Mouse (Mus musculus) adrenal gland, postnatal 14 days (tissue): ENCODE measurements around the gene Hipk2. TPM values are rescaled to one million over a fixed set of nuclear protein-coding genes. Genes with fewer than 3 reads are reported as not detected.
A peak's percentile ranks its signal among the peaks of the same experiment; 100 is the strongest.

Experiments used
- DNase-seq: peaks from one replicate; pipeline ENCODE4 v3.0.0; 2021; ENCODE audit warnings: mixed read lengths
- total RNA-seq: library from RNA; stranded (reverse); gene quantifications from 2 replicates; pipeline ENCODE4 v1.2.3, GENCODE M21; 2021

Hipk2 gene
- total RNA-seq, 1 experiment from 2014 or later = 104 TPM

DNA sequence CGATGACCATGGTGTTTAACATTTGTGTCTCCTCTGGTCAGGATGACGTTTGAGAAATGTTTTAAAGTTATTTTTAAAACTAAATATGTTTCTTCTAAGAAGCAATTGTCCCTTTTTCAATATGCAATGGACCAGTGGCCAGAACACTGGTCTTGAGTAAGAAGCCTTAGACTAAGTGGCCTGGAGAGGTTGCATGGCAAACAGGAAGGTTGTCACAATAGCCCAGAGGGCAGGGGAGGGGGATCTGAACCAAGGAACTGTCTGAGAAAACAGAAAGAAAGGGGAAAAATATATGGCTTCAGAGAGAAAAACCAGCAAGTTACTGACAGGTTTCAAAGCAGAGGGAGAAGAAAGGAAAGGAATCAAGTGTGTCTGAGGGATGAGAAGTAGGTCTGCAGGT lies 47.8 kb downstream of the Hipk2 start:
- no peak for DNase-seq

DNA sequence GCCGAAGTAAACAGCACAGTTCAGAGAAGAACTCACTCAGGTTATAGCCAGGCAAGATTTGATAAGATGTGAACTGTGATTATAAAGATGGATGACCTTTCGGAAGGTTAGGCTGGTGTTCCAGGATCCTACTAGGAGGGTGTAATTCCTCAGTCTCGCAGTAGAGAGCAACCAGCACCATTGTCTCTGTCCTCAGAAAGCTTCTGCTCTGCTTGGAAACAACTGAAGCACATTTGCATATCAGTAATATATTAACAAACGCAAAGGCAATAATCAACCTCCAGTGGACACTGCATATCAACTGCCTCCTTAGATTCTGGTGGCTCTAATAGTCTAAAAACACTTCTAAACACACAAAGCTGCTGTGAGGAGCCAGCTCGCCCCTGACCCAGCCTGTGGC lies 48.5 kb downstream of the Hipk2 start:
- DNase-seq = no peak

DNA sequence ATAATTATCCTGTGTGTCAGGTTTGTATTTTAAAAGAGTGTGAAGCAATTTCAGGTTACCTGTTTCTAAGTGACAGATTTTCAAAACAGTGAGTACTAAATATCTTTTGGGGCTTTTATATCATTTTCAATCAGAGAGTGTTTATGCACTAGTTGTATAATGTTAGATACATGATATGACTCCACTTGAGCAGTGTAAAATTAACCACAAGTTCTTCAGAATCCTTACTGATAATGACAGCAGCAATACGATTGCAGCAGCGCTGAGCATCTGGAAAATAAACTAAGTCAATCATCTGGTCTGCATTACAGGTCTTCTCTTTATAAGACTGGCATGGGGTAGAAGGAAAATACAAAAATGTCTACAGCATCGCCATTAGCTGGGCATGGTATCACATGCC lies 49.1 kb downstream of the Hipk2 start:
- DNase-seq = no peak

DNA sequence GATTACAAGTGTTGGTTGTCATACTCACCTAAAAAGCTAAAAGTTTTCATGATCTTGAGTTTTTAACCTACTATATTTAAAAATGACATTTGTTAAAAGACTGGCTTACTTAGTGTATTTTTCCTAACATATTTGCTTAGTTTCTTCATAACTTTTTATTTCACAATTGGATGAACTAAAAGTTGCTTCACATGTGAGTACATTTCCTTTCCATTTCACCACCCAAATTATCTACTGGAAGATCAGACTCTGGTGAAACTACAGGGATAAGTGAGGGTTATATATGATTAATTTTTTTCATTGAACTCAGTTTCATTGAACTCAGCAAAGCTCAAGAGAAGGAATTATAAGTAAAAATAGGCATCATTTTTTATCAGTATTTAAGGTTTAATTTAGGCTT lies 50.1 kb downstream of the Hipk2 start:
- DNase-seq = no peak

- peak; percentile 54 for DNase-seq
Measured at GRCm38 (mm10) chr6:38823827-38824226, 52.1 kb downstream of the Hipk2 start.

DNA sequence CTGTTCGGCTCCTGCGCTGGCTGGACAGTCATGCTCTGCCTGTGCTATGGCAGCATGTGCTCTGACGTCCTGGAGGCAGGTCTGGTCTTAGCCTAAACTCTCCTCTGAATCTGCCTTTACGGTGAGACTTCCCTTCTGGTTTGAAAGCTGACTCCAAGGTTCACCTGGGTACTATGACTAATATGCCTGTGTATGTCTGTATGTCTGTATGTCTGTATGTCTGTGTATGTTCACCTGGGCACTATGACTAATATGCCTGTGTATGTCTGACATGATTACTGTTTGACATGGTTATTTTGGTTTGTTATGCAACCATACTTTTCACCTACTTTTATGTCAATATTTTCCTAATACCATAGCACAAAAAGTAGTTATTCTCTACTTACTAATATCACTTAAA lies 52.8 kb downstream of the Hipk2 start:
- DNase-seq = no peak

GRCm38 (mm10) chr6:38821686-38822085 lies 54.3 kb downstream of the Hipk2 start:
- DNase-seq = no peak

- no peak for DNase-seq
Measured at GRCm38 (mm10) chr6:38820862-38821261, 55.1 kb downstream of the Hipk2 start.

DNA sequence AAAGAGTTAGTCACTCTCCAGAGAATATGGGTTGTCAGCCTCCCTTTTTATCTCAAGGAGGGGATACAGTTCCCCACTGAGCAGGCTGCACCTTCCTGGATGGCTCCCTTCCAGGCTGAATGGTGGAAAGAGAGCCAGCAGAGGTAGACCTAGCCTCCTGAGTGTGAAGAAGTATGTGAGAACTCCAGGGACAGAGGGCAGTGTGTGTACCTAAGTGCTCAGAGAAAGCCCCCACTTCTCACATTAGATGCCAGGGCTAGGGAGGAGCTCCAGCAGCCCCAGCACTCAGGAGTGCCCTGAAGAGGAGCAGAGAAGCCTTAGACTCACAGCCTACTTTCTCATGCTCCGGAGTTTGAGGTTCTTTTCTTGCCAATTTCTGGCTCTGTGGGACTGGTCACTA lies 59.7 kb downstream of the Hipk2 start:
- no peak for DNase-seq

- peak; percentile 19 for DNase-seq
Measured at GRCm38 (mm10) chr6:38815582-38815981, 60.4 kb downstream of the Hipk2 start.

- DNase-seq = no peak
Measured at GRCm38 (mm10) chr6:38814690-38815089, 61.3 kb downstream of the Hipk2 start.

- DNase-seq = peak; percentile 37
Measured at GRCm38 (mm10) chr6:38811459-38812145, 64.4 kb downstream of the Hipk2 start.

DNA sequence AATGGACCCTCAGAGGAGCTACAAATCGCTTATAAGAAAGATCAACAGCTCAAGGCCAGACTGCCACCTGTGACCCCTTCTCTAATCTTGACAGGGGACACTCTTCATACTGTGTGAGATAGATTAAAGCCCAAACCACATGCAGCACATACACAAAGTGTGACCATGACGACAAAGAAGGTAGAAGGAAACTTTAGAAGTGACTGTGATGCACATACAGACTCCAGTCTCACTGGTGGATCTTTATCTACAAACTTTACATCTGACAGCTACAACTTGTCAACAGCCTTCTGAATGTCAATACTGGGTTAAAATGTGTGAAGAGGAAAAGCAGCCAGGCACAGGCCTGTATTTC lies 65.9 kb downstream of the Hipk2 start:
- no peak for DNase-seq

DNA sequence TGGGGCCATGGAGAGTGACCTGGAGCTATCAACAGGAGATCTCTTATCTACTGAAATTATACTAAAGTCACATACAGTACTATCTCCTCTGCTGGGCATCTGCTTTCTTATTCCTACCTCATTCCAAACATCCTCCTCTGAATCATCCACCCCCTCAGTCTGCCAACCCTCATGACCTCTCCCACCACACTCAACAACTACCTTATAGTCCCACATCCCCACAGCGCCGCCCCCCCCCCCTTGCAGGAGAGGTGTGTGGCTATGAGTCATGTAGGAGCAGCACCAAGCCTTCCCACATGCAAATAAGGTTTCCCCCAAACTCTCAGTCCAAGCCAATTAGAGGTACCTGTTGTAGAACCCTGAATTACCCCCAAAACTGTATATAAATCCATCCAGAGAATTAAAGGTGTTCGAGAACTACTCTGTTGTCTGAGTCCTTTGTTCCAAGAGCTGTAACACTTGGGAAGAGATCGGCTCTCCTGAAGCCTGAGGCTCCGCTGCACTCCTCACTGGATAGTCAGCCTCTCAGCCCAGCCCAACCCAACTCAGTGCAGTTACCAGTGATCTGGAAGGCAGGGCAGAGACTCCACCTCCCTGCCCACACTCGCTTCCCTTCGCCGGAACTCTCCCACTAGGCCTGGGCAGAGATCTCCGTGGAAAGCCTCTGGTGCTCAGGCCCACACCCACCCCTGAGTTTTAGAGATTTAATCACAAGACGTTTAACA lies 66.4 kb downstream of the Hipk2 start:
- peak; percentile 27 for DNase-seq

- no peak for DNase-seq
Measured at GRCm38 (mm10) chr6:38808317-38808716, 67.6 kb downstream of the Hipk2 start.

- no peak for DNase-seq
Measured at GRCm38 (mm10) chr6:38806963-38807445, 69.0 kb downstream of the Hipk2 start.

- DNase-seq = no peak
Measured at GRCm38 (mm10) chr6:38805612-38806011, 70.4 kb downstream of the Hipk2 start.

GRCm38 (mm10) chr6:38801252-38801651 lies 74.7 kb downstream of the Hipk2 start:
- no peak for DNase-seq

- no peak for DNase-seq
Measured at GRCm38 (mm10) chr6:38797548-38797947, 78.4 kb downstream of the Hipk2 start.

DNA sequence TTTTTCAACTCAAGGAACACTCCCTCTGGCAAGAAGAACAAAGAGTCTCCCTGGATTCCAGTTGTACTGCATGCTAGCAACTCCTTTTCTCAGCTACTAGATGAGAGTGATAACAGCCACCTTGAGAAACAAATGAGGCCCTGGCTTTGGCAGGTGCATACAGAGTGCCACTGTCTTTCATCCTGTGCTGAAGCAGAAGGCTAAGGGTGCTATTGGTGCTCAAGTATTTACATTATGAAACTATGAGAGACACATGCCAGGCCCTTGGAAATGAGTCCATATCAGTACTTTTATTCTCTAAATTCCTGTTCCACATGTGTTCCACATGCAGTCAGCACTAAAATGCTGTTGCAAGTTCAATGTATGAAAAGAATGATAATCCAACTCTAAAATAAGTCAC lies 79.0 kb downstream of the Hipk2 start:
- DNase-seq = no peak

GRCm38 (mm10) chr6:38796388-38796787 lies 79.6 kb downstream of the Hipk2 start:
- no peak for DNase-seq

DNA sequence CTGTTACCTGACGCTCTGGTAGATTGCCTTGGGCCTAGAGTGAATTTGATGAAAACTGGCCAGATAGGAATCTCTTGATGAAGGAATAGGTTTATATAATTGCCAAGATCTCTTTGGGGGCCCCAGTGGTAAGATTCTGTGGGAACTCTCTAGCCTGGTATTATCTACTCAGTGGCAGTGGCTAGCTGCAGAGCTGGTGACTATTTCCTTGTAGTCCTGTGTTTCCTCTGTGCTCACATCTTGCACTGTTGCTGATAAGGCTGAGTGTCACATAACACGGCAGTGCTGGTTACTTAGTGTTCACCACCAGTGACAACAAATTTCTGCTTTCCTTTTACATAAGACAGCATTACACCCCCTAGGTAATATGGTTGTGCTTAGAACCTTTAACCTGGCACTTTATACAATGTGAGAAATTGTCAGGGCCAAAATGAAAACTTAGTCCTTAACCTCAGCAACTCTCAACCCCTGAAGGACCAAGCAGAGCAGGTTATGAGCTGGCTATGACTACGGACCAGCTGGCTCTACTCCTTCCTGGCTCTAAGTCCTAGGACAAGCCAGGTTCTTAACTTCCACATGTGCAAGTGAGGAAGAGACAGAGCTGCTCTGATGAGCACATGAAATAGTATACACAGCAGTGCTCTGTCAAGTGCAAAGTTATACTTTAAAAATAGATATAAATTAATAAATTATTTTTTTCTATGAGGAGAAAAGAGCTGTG lies 80.7 kb downstream of the Hipk2 start:
- no peak for DNase-seq

GRCm38 (mm10) chr6:38792966-38793365 lies 83.0 kb downstream of the Hipk2 start:
- DNase-seq = peak; percentile 64
